19 mouse cellular contexts compared by ENCODE assay signal in the genomic region with DNA sequence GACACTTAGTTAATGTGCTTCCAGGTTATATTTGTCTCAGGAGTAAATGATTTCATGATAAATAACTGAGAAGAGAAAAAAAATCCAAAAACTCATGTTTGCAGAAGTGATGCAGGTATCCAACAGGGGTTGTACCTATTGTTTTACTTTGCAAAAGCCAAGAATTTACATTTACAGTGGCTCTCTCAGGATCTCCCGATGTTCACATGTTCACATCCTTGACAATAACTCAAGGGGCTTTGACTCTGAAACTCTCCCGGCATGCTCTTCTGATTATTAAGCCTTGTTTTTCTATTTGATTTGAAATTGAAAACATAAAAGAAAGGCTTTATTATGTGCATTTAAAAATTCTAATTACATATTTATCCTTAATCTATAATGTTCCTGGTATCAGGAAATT.
DNase-seq lines count a peak whose midpoint lies in the region; ATAC-seq lines count a peak whose summit lies in the region.
"Had no signal": no experiment of that assay in that cellular context is flagged by ENCODE, and none has a peak within 500 bp of the region (broad histone marks: within the 10 kb centered on the region; RNA-seq: fewer than 3 reads in every experiment).

No protein-coding gene starts in this region.

- no peaks in the 10 kb centered on the region for H3K27me3 ChIP-seq in hindbrain, embryonic 12.5 days
- no peaks in the 10 kb centered on the region for H3K27me3 ChIP-seq in hindbrain, embryonic 16.5 days (replicated peaks; ENCODE audit: control insufficient read depth, insufficient read depth, low read length)
- H3K27me3 ChIP-seq in forebrain, embryonic 15.5 days, result no peaks in the 10 kb centered on the region
- no peaks in the 10 kb centered on the region for H3K27me3 ChIP-seq in hindbrain, embryonic 14.5 days (ENCODE audit: control insufficient read depth, insufficient read depth, low read length)
- no peaks in the 10 kb centered on the region for H3K27me3 ChIP-seq in midbrain, embryonic 13.5 days
- H3K27me3 ChIP-seq: limb, embryonic 13.5 days; liver, embryonic 12.5 days had no signal

- no peak overlapping the region for H3K4me3 ChIP-seq in hindbrain, embryonic 12.5 days
- H3K4me3 ChIP-seq in hindbrain, embryonic 16.5 days (ENCODE audit: low read length), result no peak overlapping the region
- H3K4me3 ChIP-seq in forebrain, embryonic 15.5 days, result no peak overlapping the region
- H3K4me3 ChIP-seq in hindbrain, embryonic 14.5 days (replicated peaks; ENCODE audit: low read length), result no peak overlapping the region
- H3K4me3 ChIP-seq in midbrain, embryonic 13.5 days (replicated peaks), result no peak overlapping the region
- H3K4me3 ChIP-seq: heart, embryonic 12.5 days; limb, embryonic 13.5 days; liver, embryonic 12.5 days had no signal

- DNase-seq in hindbrain, embryonic 14.5 days (ENCODE audit: low spot score), result no peak
- no peak for DNase-seq in heart, postnatal 25 days (ENCODE audit: low spot score)
- no peak for DNase-seq in spleen, adult 12 weeks (ENCODE audit: low spot score)
- no peak for DNase-seq in frontal cortex, postnatal 36 days (ENCODE audit: low spot score in 2 of 2)
- DNase-seq: adrenal gland, adult 8-10 months; gastrocnemius, postnatal 14 days; kidney, adult 18-20 months; lung, adult 18-20 months; thymus, postnatal 14 days had no signal

- H3K9me3 ChIP-seq in hindbrain, embryonic 12.5 days (replicated peaks), result no peaks in the 10 kb centered on the region
- no peaks in the 10 kb centered on the region for H3K9me3 ChIP-seq in hindbrain, embryonic 16.5 days (ENCODE audit: control insufficient read depth, low read length)
- no peaks in the 10 kb centered on the region for H3K9me3 ChIP-seq in forebrain, embryonic 15.5 days
- no peaks in the 10 kb centered on the region for H3K9me3 ChIP-seq in hindbrain, embryonic 14.5 days (ENCODE audit: control insufficient read depth, low read length)
- no peaks in the 10 kb centered on the region for H3K9me3 ChIP-seq in midbrain, embryonic 13.5 days
- H3K9me3 ChIP-seq: heart, embryonic 12.5 days; limb, embryonic 13.5 days; liver, embryonic 12.5 days had no signal

- H3K4me1 ChIP-seq in hindbrain, embryonic 12.5 days, result peaks cover 17% of the 10 kb centered on the region
- peaks cover 7% of the 10 kb centered on the region for H3K4me1 ChIP-seq in hindbrain, embryonic 16.5 days (ENCODE audit: control insufficient read depth, insufficient read depth, low read depth, low read length)
- H3K4me1 ChIP-seq in forebrain, embryonic 15.5 days, result peaks cover 35% of the 10 kb centered on the region
- peaks cover 28% of the 10 kb centered on the region for H3K4me1 ChIP-seq in hindbrain, embryonic 14.5 days (replicated peaks; ENCODE audit: control insufficient read depth, insufficient read depth, low read length)
- H3K4me1 ChIP-seq in midbrain, embryonic 13.5 days (replicated peaks), result peaks cover 35% of the 10 kb centered on the region
- H3K4me1 ChIP-seq: heart, embryonic 12.5 days; liver, embryonic 12.5 days had no signal

- H3K4me2 ChIP-seq in hindbrain, embryonic 12.5 days (replicated peaks), result no peak overlapping the region
- H3K4me2 ChIP-seq in hindbrain, embryonic 16.5 days (ENCODE audit: low read length), result no peak overlapping the region
- no peak overlapping the region for H3K4me2 ChIP-seq in forebrain, embryonic 15.5 days (replicated peaks)
- H3K4me2 ChIP-seq in hindbrain, embryonic 14.5 days (replicated peaks), result no peak overlapping the region
- no peak overlapping the region for H3K4me2 ChIP-seq in midbrain, embryonic 13.5 days (replicated peaks)
- H3K4me2 ChIP-seq: heart, embryonic 12.5 days; limb, embryonic 13.5 days; liver, embryonic 12.5 days had no signal

- WGBS in hindbrain, embryonic 12.5 days, result 55% methylated on average over 2 of the region's 2 CpGs
- WGBS in hindbrain, embryonic 16.5 days, result 26% methylated on average over 2 of the region's 2 CpGs
- WGBS in forebrain, embryonic 15.5 days, result 13% methylated on average over 2 of the region's 2 CpGs
- 33% methylated on average over 2 of the region's 2 CpGs for WGBS in hindbrain, embryonic 14.5 days
- WGBS in midbrain, embryonic 13.5 days, result 16% methylated on average over 2 of the region's 2 CpGs

- intact Hi-C loops in heart, postnatal 25 days (cut with DNase I), result no loop called here

- H3K36me3 ChIP-seq in hindbrain, embryonic 12.5 days, result no peaks in the 10 kb centered on the region
- H3K36me3 ChIP-seq in hindbrain, embryonic 16.5 days (ENCODE audit: control insufficient read depth, insufficient read depth, low read length), result no peaks in the 10 kb centered on the region
- H3K36me3 ChIP-seq in forebrain, embryonic 15.5 days, result no peaks in the 10 kb centered on the region
- no peaks in the 10 kb centered on the region for H3K36me3 ChIP-seq in hindbrain, embryonic 14.5 days (replicated peaks; ENCODE audit: control insufficient read depth, insufficient read depth)
- no peaks in the 10 kb centered on the region for H3K36me3 ChIP-seq in midbrain, embryonic 13.5 days
- H3K36me3 ChIP-seq: heart, embryonic 12.5 days; limb, embryonic 13.5 days; liver, embryonic 12.5 days had no signal

- no peak for ATAC-seq in hindbrain, embryonic 12.5 days (ENCODE audit: low FRiP score)
- ATAC-seq in hindbrain, embryonic 16.5 days, result no peak
- no peak for ATAC-seq in forebrain, embryonic 15.5 days (replicated peaks)
- ATAC-seq in hindbrain, embryonic 14.5 days (ENCODE audit: low FRiP score), result no peak
- ATAC-seq in midbrain, embryonic 13.5 days, result no peak
- ATAC-seq: activated CD4-positive, CD25-positive, alpha-beta regulatory T cell, adult 4 months; inflammation-experienced regulatory T-cells, adult 6 months; liver, embryonic 12.5 days had no signal

- H3K27ac ChIP-seq in hindbrain, embryonic 12.5 days, result peak overlapping the region; percentile 64
- no peak overlapping the region; the same call in 1 of the 2 replicates for H3K27ac ChIP-seq in hindbrain, embryonic 16.5 days (ENCODE audit: low read depth, low read length)
- H3K27ac ChIP-seq in forebrain, embryonic 15.5 days (replicated peaks), result peak overlapping the region; percentile 74
- peak overlapping the region; percentile 79 for H3K27ac ChIP-seq in hindbrain, embryonic 14.5 days
- peak overlapping the region; percentile 72 for H3K27ac ChIP-seq in midbrain, embryonic 13.5 days
- H3K27ac ChIP-seq: kidney, postnatal 0 days; limb, embryonic 13.5 days; liver, embryonic 12.5 days had no signal

- no peak overlapping the region for H3K9ac ChIP-seq in hindbrain, embryonic 12.5 days
- no peak overlapping the region for H3K9ac ChIP-seq in hindbrain, embryonic 16.5 days (ENCODE audit: low read depth, low read length)
- no peak overlapping the region for H3K9ac ChIP-seq in forebrain, embryonic 15.5 days (replicated peaks)
- no peak overlapping the region for H3K9ac ChIP-seq in hindbrain, embryonic 14.5 days
- no peak overlapping the region for H3K9ac ChIP-seq in midbrain, embryonic 13.5 days (replicated peaks)
- H3K9ac ChIP-seq: heart, embryonic 12.5 days; limb, embryonic 13.5 days; liver, embryonic 12.5 days had no signal
